Mouse (Mus musculus): ENCODE measurements around the gene Ttc22.

DNA sequence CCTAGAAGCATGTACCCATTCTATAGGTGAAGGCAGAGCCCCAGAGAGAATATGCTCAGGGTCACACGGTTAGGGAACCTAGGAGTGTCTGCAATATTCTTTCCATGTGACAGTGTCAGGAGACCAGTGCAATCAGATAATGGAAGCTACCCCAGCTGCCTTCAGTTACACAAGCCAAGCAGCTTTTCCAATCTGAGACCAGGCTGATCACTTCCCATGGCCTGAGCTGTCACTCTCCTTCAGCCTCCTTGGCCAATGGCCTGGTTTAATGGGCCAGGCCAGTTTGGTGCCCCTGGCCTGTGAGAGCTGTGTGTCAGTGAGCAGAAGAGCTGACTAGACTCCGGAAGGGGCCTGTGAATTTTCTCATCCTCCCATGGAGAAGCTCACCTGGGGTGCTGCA lies 43.0 kb downstream of the Ttc22 start:
- TF ChIP-seq POLR2A (IDR thresholded peaks at IDR 0.05; ENCODE audit: extremely low read depth, insufficient read depth, low read length), result no peak
- no peak for TF ChIP-seq CTCF (IDR thresholded peaks at IDR 0.05; ENCODE audit: low read depth, low read length)
